Mouse (Mus musculus): ENCODE measurements around the gene Ccdc63. TPM values are rescaled to one million over a fixed set of nuclear protein-coding genes. Genes with fewer than 3 reads are reported as not detected.
"Not testable (repeated sequence)": the region's sequence is repeated elsewhere in the genome, so short reads cannot be mapped to it uniquely, and the experiment has no call there.

Gene Ccdc63
- total RNA-seq, 1 experiment from 2014 or later = 0.20 TPM

GRCm38 (mm10) chr5:122155613-122156012 is 15.0 kb upstream of the Ccdc63 start:
- no peak for ATAC-seq (replicated peaks in 1 of 2; ENCODE audit: insufficient read depth in 1 of 2, low FRiP score in 2 of 2, low TSS enrichment in 1 of 2, low read depth in 1 of 2, poor library complexity in 2 of 2, severe bottlenecking in 2 of 2)

- no peak for ATAC-seq (replicated peaks in 1 of 2; ENCODE audit: insufficient read depth in 1 of 2, low FRiP score in 2 of 2, low TSS enrichment in 1 of 2, low read depth in 1 of 2, poor library complexity in 2 of 2, severe bottlenecking in 2 of 2)
These were observed 14.2 kb upstream of the Ccdc63 start for GRCm38 (mm10) chr5:122154782-122155181.

- no peak for ATAC-seq (replicated peaks in 1 of 2; ENCODE audit: insufficient read depth in 1 of 2, low FRiP score in 2 of 2, low TSS enrichment in 1 of 2, low read depth in 1 of 2, poor library complexity in 2 of 2, severe bottlenecking in 2 of 2)
These were observed 13.4 kb upstream of the Ccdc63 start for GRCm38 (mm10) chr5:122154006-122154405.

GRCm38 (mm10) chr5:122152508-122152907 is 11.9 kb upstream of the Ccdc63 start:
- not testable (repeated sequence) for ATAC-seq (replicated peaks in 1 of 2; ENCODE audit: insufficient read depth in 1 of 2, low FRiP score in 2 of 2, low TSS enrichment in 1 of 2, low read depth in 1 of 2, poor library complexity in 2 of 2, severe bottlenecking in 2 of 2)

GRCm38 (mm10) chr5:122149259-122149658 is 8.6 kb upstream of the Ccdc63 start:
- no peak for ATAC-seq (replicated peaks in 1 of 2; ENCODE audit: insufficient read depth in 1 of 2, low FRiP score in 2 of 2, low TSS enrichment in 1 of 2, low read depth in 1 of 2, poor library complexity in 2 of 2, severe bottlenecking in 2 of 2)

GRCm38 (mm10) chr5:122148107-122148506 is 7.5 kb upstream of the Ccdc63 start:
- ATAC-seq (replicated peaks in 1 of 2; ENCODE audit: insufficient read depth in 1 of 2, low FRiP score in 2 of 2, low TSS enrichment in 1 of 2, low read depth in 1 of 2, poor library complexity in 2 of 2, severe bottlenecking in 2 of 2) = no peak

- ATAC-seq (replicated peaks in 1 of 2; ENCODE audit: insufficient read depth in 1 of 2, low FRiP score in 2 of 2, low TSS enrichment in 1 of 2, low read depth in 1 of 2, poor library complexity in 2 of 2, severe bottlenecking in 2 of 2) = no peak
These were observed 6.0 kb upstream of the Ccdc63 start for GRCm38 (mm10) chr5:122146609-122147008.

GRCm38 (mm10) chr5:122146056-122146580 is 5.5 kb upstream of the Ccdc63 start:
- ATAC-seq (replicated peaks in 1 of 2; ENCODE audit: insufficient read depth in 1 of 2, low FRiP score in 2 of 2, low TSS enrichment in 1 of 2, low read depth in 1 of 2, poor library complexity in 2 of 2, severe bottlenecking in 2 of 2) = peak; percentile 20 to 29; a peak in 1 of 4 replicates

GRCm38 (mm10) chr5:122145381-122146055 is 4.9 kb upstream of the Ccdc63 start:
- ATAC-seq (replicated peaks in 1 of 2; ENCODE audit: insufficient read depth in 1 of 2, low FRiP score in 2 of 2, low TSS enrichment in 1 of 2, low read depth in 1 of 2, poor library complexity in 2 of 2, severe bottlenecking in 2 of 2) = peak; percentile 71 to 89

- no peak for ATAC-seq (replicated peaks in 1 of 2; ENCODE audit: insufficient read depth in 1 of 2, low FRiP score in 2 of 2, low TSS enrichment in 1 of 2, low read depth in 1 of 2, poor library complexity in 2 of 2, severe bottlenecking in 2 of 2)
These were observed 4.2 kb upstream of the Ccdc63 start for GRCm38 (mm10) chr5:122144825-122145224.

- no peak for ATAC-seq (replicated peaks in 1 of 2; ENCODE audit: insufficient read depth in 1 of 2, low FRiP score in 2 of 2, low TSS enrichment in 1 of 2, low read depth in 1 of 2, poor library complexity in 2 of 2, severe bottlenecking in 2 of 2)
These were observed 2.9 kb upstream of the Ccdc63 start for GRCm38 (mm10) chr5:122143543-122143942.

GRCm38 (mm10) chr5:122142230-122142992 is 1.8 kb upstream of the Ccdc63 start:
- ATAC-seq (replicated peaks in 1 of 2; ENCODE audit: insufficient read depth in 1 of 2, low FRiP score in 2 of 2, low TSS enrichment in 1 of 2, low read depth in 1 of 2, poor library complexity in 2 of 2, severe bottlenecking in 2 of 2) = peak in 1 of 2 experiments; percentile 46; a peak in 1 of 4 replicates

GRCm38 (mm10) chr5:122139771-122140170 is 852 bp downstream of the Ccdc63 start:
- ATAC-seq (replicated peaks in 1 of 2; ENCODE audit: insufficient read depth in 1 of 2, low FRiP score in 2 of 2, low TSS enrichment in 1 of 2, low read depth in 1 of 2, poor library complexity in 2 of 2, severe bottlenecking in 2 of 2) = not testable (repeated sequence)

GRCm38 (mm10) chr5:122138856-122139255 is 1.8 kb downstream of the Ccdc63 start:
- ATAC-seq (replicated peaks in 1 of 2; ENCODE audit: insufficient read depth in 1 of 2, low FRiP score in 2 of 2, low TSS enrichment in 1 of 2, low read depth in 1 of 2, poor library complexity in 2 of 2, severe bottlenecking in 2 of 2) = no peak

- no peak; a peak in 1 of 4 replicates for ATAC-seq (replicated peaks in 1 of 2; ENCODE audit: insufficient read depth in 1 of 2, low FRiP score in 2 of 2, low TSS enrichment in 1 of 2, low read depth in 1 of 2, poor library complexity in 2 of 2, severe bottlenecking in 2 of 2)
These were observed 3.9 kb downstream of the Ccdc63 start for GRCm38 (mm10) chr5:122136508-122137408.

- no peak for ATAC-seq (replicated peaks in 1 of 2; ENCODE audit: insufficient read depth in 1 of 2, low FRiP score in 2 of 2, low TSS enrichment in 1 of 2, low read depth in 1 of 2, poor library complexity in 2 of 2, severe bottlenecking in 2 of 2)
These were observed 5.2 kb downstream of the Ccdc63 start for GRCm38 (mm10) chr5:122135290-122135882.
